Mouse (Mus musculus) liver, adult 2 months (tissue): ENCODE data around the gene Msto1. TPM values are rescaled to one million over a fixed set of nuclear protein-coding genes. Genes with fewer than 3 reads are reported as not detected.
A peak's percentile ranks its signal among the peaks of the same experiment; 100 is the strongest.
"Not testable (repeated sequence)": the region's sequence is repeated elsewhere in the genome, so short reads cannot be mapped to it uniquely, and the experiment has no call there.

Source experiments
- DNase-seq: peaks from one replicate; pipeline ENCODE4 v3.0.0-alpha.2; 2011; ENCODE audit warnings: low read depth, low spot score; ENCODE audit errors: extremely low read depth
- H3K27ac ChIP-seq: fragments of 200-500 bp; replicated peaks from 2 replicates; pipeline ENCODE4 v1.5.1; 2012; ENCODE audit warnings: low read depth, mild to moderate bottlenecking, control low read depth, inconsistent platforms, low read length; ENCODE audit not compliant: insufficient read depth
- H3K27me3 ChIP-seq: fragments of 200-500 bp; 2 replicates; pipeline ENCODE4 v1.6.1; 2012; ENCODE audit warnings: mild to moderate bottlenecking, moderate library complexity, low read length, inconsistent platforms; ENCODE audit not compliant: control insufficient read depth, insufficient read depth
- H3K36me3 ChIP-seq: fragments of 200-500 bp; 2 replicates; pipeline ENCODE4 v1.6.1; 2012; ENCODE audit warnings: low read length, inconsistent platforms; ENCODE audit not compliant: control insufficient read depth, insufficient read depth
- H3K4me1 ChIP-seq: fragments of 200-500 bp; 2 replicates; pipeline ENCODE4 v1.6.1; 2011; ENCODE audit warnings: low read length; ENCODE audit not compliant: control insufficient read depth, insufficient read depth
- H3K4me3 ChIP-seq: fragments of 200-500 bp; 2 replicates; pipeline ENCODE4 v1.5.1; 2011; ENCODE audit warnings: low read depth, mild to moderate bottlenecking, control low read depth, low read length, moderate library complexity; ENCODE audit not compliant: insufficient read depth
- H3K79me2 ChIP-seq: fragments of 200-500 bp; 2 replicates; pipeline ENCODE4 v1.6.1; 2012; ENCODE audit warnings: inconsistent platforms, mild to moderate bottlenecking, low read length, moderate library complexity; ENCODE audit not compliant: control insufficient read depth, insufficient read depth
- H3K9ac ChIP-seq: fragments of 200-500 bp; 2 replicates; pipeline ENCODE4 v1.6.1; 2012; ENCODE audit warnings: low read depth, mild to moderate bottlenecking, control low read depth, inconsistent platforms, low read length
- CTCF ChIP-seq: fragments of 200-500 bp; IDR thresholded peaks from 2 replicates; pipeline ENCODE4 v1.5.1; 2011; ENCODE audit warnings: low read depth, low read length, control low read depth
- POLR2A ChIP-seq: fragments of 200-500 bp; IDR thresholded peaks from 2 replicates; pipeline ENCODE4 v1.6.1; 2011; ENCODE audit warnings: low read length, control low read depth; ENCODE audit not compliant: insufficient read depth; ENCODE audit errors: extremely low read depth
- WGBS: fragments of 180-500 bp; shearing (Covaris S2); methylation state at CpG from one replicate; pipeline ENCODE4 v1.1.7; 2018; 5-methylcytosine and 5-hydroxymethylcytosine counted together
- polyA plus RNA-seq: library from polyadenylated mRNA; depleted of rRNA; stranded (reverse); fragments of >200 nt; gene quantifications from 2 replicates; pipeline ENCODE4 v1.2.3, GENCODE M21; 2012
- total RNA-seq: library from RNA; depleted of rRNA; stranded (reverse); fragments of >200 nt; gene quantifications from 2 replicates; pipeline ENCODE4 v1.2.3, GENCODE M21; 2014

The Msto1 gene
- total and polyA plus RNA-seq, 2 experiments, result 5.6 to 15.4 TPM

GRCm38 (mm10) chr3:88914384-88914810, 598 bp upstream of the Msto1 start:
- TF ChIP-seq CTCF (no peak), POLR2A (no peak)
- Histone ChIP-seq H3K79me2 (no peaks in the 10 kb centered on the region), H3K4me3 (peak overlapping the region; percentile 71), H3K27me3 (no peaks in the 10 kb centered on the region), H3K27ac (peak overlapping the region; percentile 86), H3K4me1 (peaks cover 4% of the 10 kb centered on the region; the same call in 1 of the 2 replicates), H3K9ac (peak overlapping the region; percentile 30), H3K36me3 (peaks cover 3% of the 10 kb centered on the region; the same call in 1 of the 2 replicates)
- 23% methylated on average over 8 of the region's 8 CpGs for WGBS
- no peak for DNase-seq

DNA sequence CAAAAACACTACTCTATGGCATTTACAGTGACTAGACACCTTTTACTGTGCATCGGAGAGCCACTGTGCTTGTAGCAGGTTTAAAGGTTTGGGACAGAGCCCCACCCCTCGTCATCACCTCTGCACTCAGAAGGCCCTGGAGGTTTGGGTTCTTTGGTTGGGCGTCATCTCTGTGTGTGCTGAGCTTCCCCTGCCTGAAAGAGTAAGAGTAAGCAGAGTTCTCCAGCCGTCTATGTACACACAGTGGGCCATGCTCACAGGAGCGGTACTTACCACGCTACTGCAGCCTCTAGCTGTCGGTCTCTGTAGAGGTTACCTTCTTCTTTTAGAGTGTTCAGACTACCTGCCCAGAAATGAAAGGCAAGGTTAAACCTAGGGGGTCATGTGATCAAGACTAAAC, 1.2 kb downstream of the Msto1 start:
- Histone ChIP-seq H3K4me1 (peaks cover 4% of the 10 kb centered on the region; the same call in 1 of the 2 replicates), H3K9ac (no peak overlapping the region), H3K4me3 (no peak overlapping the region), H3K36me3 (peaks cover 5% of the 10 kb centered on the region; the same call in 1 of the 2 replicates), H3K27ac (no peak overlapping the region), H3K79me2 (no peaks in the 10 kb centered on the region), H3K27me3 (no peaks in the 10 kb centered on the region)
- no peak for TF ChIP-seq POLR2A
- TF ChIP-seq CTCF, result no peak
- DNase-seq, result no peak
- WGBS, result 93% methylated on average over 7 of the region's 7 CpGs

- no peak overlapping the region for H3K4me3 ChIP-seq
- H3K9ac ChIP-seq, result no peak overlapping the region
- H3K27me3 ChIP-seq, result no peaks in the 10 kb centered on the region
- H3K27ac ChIP-seq, result no peak overlapping the region
- no peaks in the 10 kb centered on the region for H3K4me1 ChIP-seq
- H3K79me2 ChIP-seq, result no peaks in the 10 kb centered on the region
- DNase-seq, result no peak
- 89% methylated on average over 6 of the region's 6 CpGs for WGBS
- no peak for TF ChIP-seq CTCF
- no peak for TF ChIP-seq POLR2A
- peaks cover 42% of the 10 kb centered on the region for H3K36me3 ChIP-seq
Observed at GRCm38 (mm10) chr3:88906393-88907159, 7.2 kb downstream of the Msto1 start.

- DNase-seq, result no peak
- no peaks in the 10 kb centered on the region for H3K27me3 ChIP-seq
- H3K27ac ChIP-seq, result no peak overlapping the region
- no peak overlapping the region for H3K4me3 ChIP-seq
- no peaks in the 10 kb centered on the region for H3K4me1 ChIP-seq
- H3K36me3 ChIP-seq, result peaks cover 45% of the 10 kb centered on the region
- WGBS, result 98% methylated on average over 2 of the region's 2 CpGs
- H3K9ac ChIP-seq, result no peak overlapping the region
- no peaks in the 10 kb centered on the region for H3K79me2 ChIP-seq
- no peak for TF ChIP-seq POLR2A
- no peak for TF ChIP-seq CTCF
Observed at GRCm38 (mm10) chr3:88905741-88906140, 8.1 kb downstream of the Msto1 start.

DNA sequence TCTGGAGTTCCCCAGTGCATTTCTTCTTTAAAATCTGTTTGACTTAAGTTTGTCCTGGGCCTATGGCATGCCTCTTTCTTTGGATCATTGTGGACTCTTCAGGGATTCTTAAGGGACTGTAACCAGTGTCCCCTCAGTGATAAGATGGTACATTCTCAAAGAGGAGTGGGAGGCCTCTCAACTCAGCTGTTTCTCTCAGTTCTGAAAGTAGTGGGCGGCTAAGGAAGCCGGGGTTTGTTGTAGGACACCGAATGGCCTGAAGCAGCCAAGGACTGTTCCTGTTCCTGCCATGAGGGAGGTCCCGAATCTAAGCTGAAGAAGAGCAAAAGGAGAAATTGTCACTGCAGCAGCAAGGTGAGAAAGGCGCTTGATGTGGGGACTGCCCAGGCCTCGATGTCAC, 8.6 kb downstream of the Msto1 start:
- peaks cover 45% of the 10 kb centered on the region for H3K36me3 ChIP-seq
- WGBS, result 87% methylated on average over 6 of the region's 6 CpGs
- no peak for TF ChIP-seq CTCF
- no peak for TF ChIP-seq POLR2A

DNA sequence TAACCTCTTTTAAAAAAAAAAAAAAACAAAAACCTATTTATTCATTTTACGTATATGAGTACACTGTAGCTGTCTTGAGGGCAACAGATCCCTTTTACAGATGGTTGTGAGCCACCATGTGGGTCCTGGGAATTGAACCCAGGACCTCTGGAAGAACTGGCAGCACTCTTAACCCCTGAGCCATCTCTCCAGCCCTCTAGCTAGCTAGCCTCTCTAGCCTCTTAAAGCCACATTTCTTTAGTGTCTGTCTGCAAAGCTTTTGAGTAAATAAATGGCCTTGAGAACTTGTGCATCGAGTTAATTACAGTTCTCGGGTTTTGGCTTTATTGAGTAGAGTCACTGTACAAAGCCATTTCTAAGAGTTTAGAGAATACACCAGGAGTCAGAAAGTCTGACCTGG, 9.0 kb downstream of the Msto1 start:
- H3K9ac ChIP-seq, result no peak overlapping the region
- H3K36me3 ChIP-seq, result peaks cover 45% of the 10 kb centered on the region
- 92% methylated on average over 3 of the region's 3 CpGs for WGBS
- no peaks in the 10 kb centered on the region for H3K27me3 ChIP-seq
- no peak overlapping the region for H3K4me3 ChIP-seq
- TF ChIP-seq POLR2A, result no peak
- no peak for TF ChIP-seq CTCF
- no peaks in the 10 kb centered on the region for H3K4me1 ChIP-seq
- H3K27ac ChIP-seq, result no peak overlapping the region
- DNase-seq, result no peak
- no peaks in the 10 kb centered on the region for H3K79me2 ChIP-seq

More for the DNA sequence above, 8.6 kb downstream of the Msto1 start:
- no peaks in the 10 kb centered on the region for H3K4me1 ChIP-seq
- H3K27ac ChIP-seq, result no peak overlapping the region
- no peak for DNase-seq
- no peak overlapping the region for H3K9ac ChIP-seq
- no peaks in the 10 kb centered on the region for H3K79me2 ChIP-seq
- H3K4me3 ChIP-seq, result no peak overlapping the region
- no peaks in the 10 kb centered on the region for H3K27me3 ChIP-seq

GRCm38 (mm10) chr3:88893011-88893410, 20.8 kb downstream of the Msto1 start:
- H3K4me3 ChIP-seq, H3K79me2 ChIP-seq, DNase-seq, H3K27ac ChIP-seq, H3K27me3 ChIP-seq, H3K4me1 ChIP-seq, H3K9ac ChIP-seq, H3K36me3 ChIP-seq: not testable (repeated sequence)
- 95% methylated on average over 7 of the region's 7 CpGs for WGBS

GRCm38 (mm10) chr3:88882536-88882935, 31.3 kb downstream of the Msto1 start:
- H3K27me3 ChIP-seq, H3K4me3 ChIP-seq, H3K27ac ChIP-seq, H3K9ac ChIP-seq, H3K79me2 ChIP-seq, DNase-seq, H3K4me1 ChIP-seq, H3K36me3 ChIP-seq: not testable (repeated sequence)
- WGBS, result 100% methylated on average over 4 of the region's 4 CpGs
